Mouse (Mus musculus) small intestine, adult 2 months (tissue): ENCODE data around the gene A4galt. TPM values are rescaled to one million over a fixed set of nuclear protein-coding genes. Genes with fewer than 3 reads are reported as not detected.

Source experiments
- H3K27ac ChIP-seq: fragments of 200-500 bp; 2 replicates; pipeline ENCODE4 v1.5.1; 2012; ENCODE audit warnings: low read depth, low read length, control low read depth, inconsistent platforms; ENCODE audit not compliant: insufficient read depth
- H3K27me3 ChIP-seq: fragments of 200-500 bp; 2 replicates; pipeline ENCODE4 v1.6.1; 2012; ENCODE audit warnings: mild to moderate bottlenecking, moderate library complexity, low read length, inconsistent platforms; ENCODE audit not compliant: control insufficient read depth, insufficient read depth
- H3K36me3 ChIP-seq: fragments of 200-500 bp; 2 replicates; pipeline ENCODE4 v1.6.1; 2012; ENCODE audit warnings: mild to moderate bottlenecking, low read length, control low read depth, inconsistent platforms; ENCODE audit not compliant: control insufficient read depth, insufficient read depth
- H3K4me1 ChIP-seq: fragments of 200-500 bp; 2 replicates; pipeline ENCODE4 v1.6.1; 2012; ENCODE audit warnings: low read length, inconsistent platforms, mixed read lengths; ENCODE audit not compliant: control insufficient read depth, insufficient read depth, insufficient read length
- H3K4me3 ChIP-seq: fragments of 200-500 bp; 2 replicates; pipeline ENCODE4 v1.5.1; 2012; ENCODE audit warnings: low read depth, mild to moderate bottlenecking, control low read depth, inconsistent platforms, low read length, moderate library complexity
- CTCF ChIP-seq: fragments of 200-500 bp; IDR thresholded peaks from 2 replicates; pipeline ENCODE4 v1.5.1; 2012; ENCODE audit warnings: low read depth, mild to moderate bottlenecking, control low read depth, inconsistent platforms, low read length, moderate library complexity, mixed read lengths; ENCODE audit not compliant: insufficient replicate concordance, insufficient read length; ENCODE audit errors: extremely low read depth
- POLR2A ChIP-seq: fragments of 200-500 bp; IDR thresholded peaks from 2 replicates; pipeline ENCODE4 v1.6.1; 2012; ENCODE audit warnings: low read depth, mild to moderate bottlenecking, control low read depth, inconsistent platforms, low read length, moderate library complexity
- WGBS: fragments of 180-500 bp; shearing (Covaris S2); methylation state at CpG from one replicate; pipeline ENCODE4 v1.1.7; 2018; 5-methylcytosine and 5-hydroxymethylcytosine counted together
- polyA plus RNA-seq: library from polyadenylated mRNA; depleted of rRNA; stranded (reverse); fragments of >200 nt; gene quantifications from 2 replicates; pipeline ENCODE4 v1.2.3, GENCODE M21; 2012; rRNA removed

The A4galt gene
- 9.7 and 16.7 TPM in 2 replicates for polyA plus RNA-seq

DNA sequence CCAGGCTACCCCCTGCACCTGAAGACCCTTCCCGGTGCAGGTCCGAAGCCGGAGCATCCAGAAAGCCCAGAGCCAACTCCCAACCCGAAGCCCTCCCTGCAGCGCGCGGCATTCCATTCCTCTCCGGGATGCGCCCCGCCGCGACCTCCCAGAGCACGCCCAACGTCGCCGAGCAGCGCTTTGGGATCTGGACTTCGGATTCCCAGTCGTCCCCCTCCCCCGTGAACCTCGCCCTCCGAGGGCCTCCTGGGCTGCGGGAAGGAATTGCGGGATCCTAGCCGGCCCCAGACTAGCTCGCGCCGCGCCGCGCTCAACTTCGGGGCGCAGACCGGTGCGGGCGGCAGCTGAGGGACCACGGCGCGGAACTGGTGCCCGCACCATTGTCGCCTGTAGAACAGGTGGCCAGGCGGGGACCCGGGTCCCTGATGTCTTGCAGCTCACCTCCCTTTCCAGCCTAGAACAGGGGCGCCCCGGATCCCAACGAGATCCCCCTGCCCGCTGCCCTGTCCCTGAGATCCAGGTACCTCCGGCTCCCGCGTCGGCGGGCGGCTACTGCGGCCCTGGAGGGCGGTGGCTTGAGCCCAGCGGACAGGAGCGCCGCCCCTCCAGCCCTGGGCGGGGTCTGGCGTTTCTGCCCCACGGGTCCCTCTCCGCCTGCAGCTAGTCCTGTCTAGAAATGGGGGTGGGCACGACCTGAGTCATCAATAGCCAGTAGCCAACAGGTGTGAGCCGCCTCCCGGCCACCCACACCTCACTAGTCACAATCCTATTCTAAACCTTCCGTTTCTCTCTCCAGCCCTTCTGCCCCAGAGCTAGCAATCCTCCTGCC, at the start of gene A4galt:
Gene A4galt (minus strand): TSS at position 599 of the 829 bp plus-strand sequence.
- TF ChIP-seq CTCF: no peak
- peak; percentile 78 for TF ChIP-seq POLR2A
- Histone ChIP-seq H3K4me3 (peak within 1 kb of the TSS; percentile 65), H3K27ac (peak within 1 kb of the TSS; percentile 61), H3K27me3 (peaks cover 14% of the 10 kb centered on the region), H3K4me1 (peaks cover 2% of the 10 kb centered on the region; the same call in 1 of the 2 replicates), H3K36me3 (no peaks in the 10 kb centered on the region)
- 2% methylated on average over 66 of the region's 66 CpGs for WGBS

- Histone ChIP-seq H3K4me1 (peaks cover 20% of the 10 kb centered on the region), H3K36me3 (peaks cover 41% of the 10 kb centered on the region), H3K27ac (0 out of 2 replicates have a peak overlapping the region, but pooled peaks have one; percentile 10), H3K4me3 (no peak overlapping the region), H3K27me3 (no peaks in the 10 kb centered on the region)
- TF ChIP-seq CTCF: no peak
- no peak for TF ChIP-seq POLR2A
- WGBS: 73% methylated on average over 10 of the region's 10 CpGs
Observed at GRCm38 (mm10) chr15:83299916-83300582, 48.5 kb upstream of the A4galt start.

DNA sequence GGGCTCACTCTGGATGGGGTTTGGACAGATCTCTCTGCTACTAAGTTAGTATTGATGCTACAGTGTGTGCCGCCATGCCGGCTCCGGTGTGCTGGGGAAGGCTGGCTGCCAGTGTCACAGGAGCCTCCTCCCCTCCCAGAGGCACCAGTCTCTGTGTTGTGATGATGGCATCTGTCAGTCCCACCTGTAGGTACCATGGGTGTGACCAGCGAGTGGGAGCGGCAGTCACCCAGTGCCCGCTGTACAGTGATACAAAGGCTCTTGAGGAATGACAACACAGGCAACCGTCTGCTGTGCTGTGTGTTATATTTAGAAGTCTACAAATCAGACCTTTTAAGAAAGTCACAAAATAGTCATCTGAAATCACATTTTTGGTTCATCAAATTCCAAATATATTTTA, 47.9 kb upstream of the A4galt start:
- Histone ChIP-seq H3K27me3 (no peaks in the 10 kb centered on the region), H3K36me3 (peaks cover 41% of the 10 kb centered on the region), H3K4me3 (no peak overlapping the region), H3K27ac (no peak overlapping the region), H3K4me1 (peaks cover 19% of the 10 kb centered on the region)
- no peak for TF ChIP-seq POLR2A
- TF ChIP-seq CTCF: no peak
- 92% methylated on average over 7 of the region's 7 CpGs for WGBS

- 95% methylated on average over 2 of the region's 2 CpGs for WGBS
- Histone ChIP-seq H3K4me3 (no peak overlapping the region), H3K36me3 (peaks cover 39% of the 10 kb centered on the region), H3K27ac (no peak overlapping the region), H3K4me1 (peaks cover 17% of the 10 kb centered on the region), H3K27me3 (no peaks in the 10 kb centered on the region)
- TF ChIP-seq POLR2A: no peak
- TF ChIP-seq CTCF: peak; percentile 31; the same call in 1 of the 2 replicates
Observed at GRCm38 (mm10) chr15:83298810-83299209, 47.2 kb upstream of the A4galt start.

DNA sequence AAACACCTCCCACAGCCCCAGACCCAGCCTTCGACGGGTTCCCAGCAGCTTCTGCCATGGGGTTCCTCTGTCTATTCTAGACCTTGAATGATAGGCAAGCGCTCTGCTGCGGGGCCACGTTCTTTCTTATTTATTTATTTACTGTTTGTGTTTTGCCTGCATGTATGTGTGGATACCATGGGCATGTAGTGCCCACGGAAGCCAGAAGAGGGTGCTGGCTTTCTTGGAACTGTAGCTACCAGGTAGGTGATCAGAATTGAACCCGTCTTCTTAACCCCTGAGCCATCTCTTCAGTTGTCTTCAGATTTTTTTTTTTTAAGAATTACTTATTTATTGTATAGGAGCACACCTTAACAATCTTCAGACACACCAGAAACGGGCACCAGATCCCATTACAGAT, 46.7 kb upstream of the A4galt start:
- Histone ChIP-seq H3K4me3 (no peak overlapping the region), H3K4me1 (peaks cover 17% of the 10 kb centered on the region; the same call in 1 of the 2 replicates), H3K27ac (no peak overlapping the region), H3K36me3 (peaks cover 37% of the 10 kb centered on the region), H3K27me3 (no peaks in the 10 kb centered on the region)
- WGBS: 92% methylated on average over 8 of the region's 8 CpGs
- no peak; the same call in 1 of the 2 replicates for TF ChIP-seq CTCF
- no peak for TF ChIP-seq POLR2A

DNA sequence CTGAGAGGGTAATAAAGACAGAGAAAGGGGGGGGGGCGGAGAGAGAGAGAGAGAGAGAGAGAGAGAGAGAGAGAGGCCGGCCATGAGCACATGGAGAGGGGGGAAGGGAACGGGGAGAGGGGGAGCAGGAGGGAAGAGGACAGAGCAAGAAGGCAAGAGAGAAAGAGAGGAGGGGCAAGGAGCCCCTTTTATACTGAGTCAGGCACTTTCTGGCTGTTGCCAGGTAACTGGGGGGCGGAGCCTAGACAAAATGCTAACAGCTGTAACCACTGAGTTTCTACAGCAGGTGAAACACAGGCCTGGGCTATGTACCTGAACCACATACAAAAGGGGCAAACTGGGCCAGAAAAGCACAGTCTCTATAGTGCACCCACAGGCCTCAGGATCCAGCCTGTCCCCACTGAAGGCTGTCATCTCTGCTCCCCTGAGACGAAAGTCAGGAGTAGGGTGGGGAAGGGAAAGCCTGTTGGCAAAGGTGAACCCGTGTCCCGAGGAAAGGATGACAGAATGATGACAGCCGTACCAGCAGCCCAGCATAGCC, 45.3 kb upstream of the A4galt start:
- peaks cover 26% of the 10 kb centered on the region for H3K36me3 ChIP-seq
- peaks cover 21% of the 10 kb centered on the region; the same call in 1 of the 2 replicates for H3K4me1 ChIP-seq
- 73% methylated on average over 8 of the region's 8 CpGs for WGBS
- H3K27me3 ChIP-seq: no peaks in the 10 kb centered on the region
- no peak overlapping the region for H3K27ac ChIP-seq
- no peak overlapping the region for H3K4me3 ChIP-seq
- TF ChIP-seq CTCF: no peak

DNA sequence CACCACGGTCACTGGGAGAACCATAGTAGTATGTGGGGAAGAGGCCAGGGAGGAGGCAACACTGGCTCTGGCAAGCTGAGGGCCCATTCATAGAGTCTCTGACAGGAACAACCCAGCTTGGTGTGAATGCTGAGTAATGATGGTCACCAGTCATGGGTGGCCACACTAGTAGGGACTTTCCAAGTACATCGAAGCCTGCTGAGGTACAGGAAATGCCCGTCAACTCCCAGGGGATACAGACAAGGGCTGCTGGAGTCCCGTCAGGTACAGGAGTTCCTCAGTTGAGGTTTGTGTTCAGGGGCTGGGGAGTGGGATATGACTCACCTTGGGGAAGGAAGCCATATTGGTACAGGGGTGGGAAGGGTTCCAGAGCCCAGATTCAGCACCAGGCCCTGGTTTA, 44.5 kb upstream of the A4galt start:
- H3K4me1 ChIP-seq: peaks cover 21% of the 10 kb centered on the region; the same call in 1 of the 2 replicates
- H3K4me3 ChIP-seq: no peak overlapping the region
- TF ChIP-seq CTCF (no peak), POLR2A (no peak)
- WGBS: 86% methylated on average over 4 of the region's 4 CpGs
- no peak overlapping the region for H3K27ac ChIP-seq
- no peaks in the 10 kb centered on the region for H3K27me3 ChIP-seq
- peaks cover 21% of the 10 kb centered on the region for H3K36me3 ChIP-seq
